Mouse (Mus musculus) G1E (cell line): ENCODE measurements around the gene Ugt8a. TPM values are rescaled to one million over a fixed set of nuclear protein-coding genes. Genes with fewer than 3 reads are reported as not detected.

ENCODE experiments used
- ATAC-seq: 2 replicates; pipeline ENCODE4 v1.8.0; 2016; ENCODE audit warnings: mild to moderate bottlenecking; ENCODE audit not compliant: insufficient number of reproducible peaks, poor library complexity, low FRiP score, severe bottlenecking; ENCODE audit errors: extremely low read depth
- DNase-seq: peaks from one replicate; pipeline ENCODE4 v3.0.0; 2012; ENCODE audit warnings: low spot score
- H3K27me3 ChIP-seq: 2 replicates; pipeline ENCODE4 v1.6.1; 2012; ENCODE audit warnings: mild to moderate bottlenecking, low read length, inconsistent platforms; ENCODE audit not compliant: insufficient read depth
- H3K36me3 ChIP-seq: replicated peaks from 2 replicates; pipeline ENCODE3; 2012; ENCODE audit warnings: mild to moderate bottlenecking, inconsistent platforms
- H3K4me1 ChIP-seq: 2 replicates; pipeline ENCODE4 v1.6.1; 2012; ENCODE audit warnings: low read depth, low read length, inconsistent platforms, mixed read lengths; ENCODE audit not compliant: insufficient read depth
- H3K4me3 ChIP-seq: 2 replicates; pipeline ENCODE4 v1.5.1; 2012; ENCODE audit warnings: low read depth, mild to moderate bottlenecking, inconsistent platforms, low read length, moderate library complexity, mixed read lengths
- H3K9me3 ChIP-seq: replicated peaks from 2 replicates; pipeline ENCODE4 v1.6.1; 2012; ENCODE audit warnings: inconsistent platforms
- CTCF ChIP-seq: IDR thresholded peaks from 2 replicates; pipeline ENCODE4 v1.5.1; 2012; ENCODE audit warnings: low read depth, low read length, inconsistent platforms, mixed read lengths
- GATA1 ChIP-seq: IDR thresholded peaks from 2 replicates; pipeline ENCODE4 v1.6.1; 2012; ENCODE audit warnings: borderline replicate concordance, low read length, inconsistent platforms, mixed read lengths
- GATA2 ChIP-seq: IDR thresholded peaks from 2 replicates; pipeline ENCODE4 v1.6.1; 2012; ENCODE audit warnings: low read depth, low read length, inconsistent platforms, borderline replicate concordance
- POLR2AphosphoS5 ChIP-seq: IDR thresholded peaks from 2 replicates; pipeline ENCODE4 v1.6.1; 2012; ENCODE audit warnings: low read depth, low read length, inconsistent platforms; ENCODE audit not compliant: insufficient replicate concordance
- TAL1 ChIP-seq: conservative IDR thresholded peaks from 2 replicates; pipeline ENCODE4 v1.6.1; 2012; ENCODE audit warnings: low read depth, low read length, inconsistent platforms, mixed read lengths
- polyA plus RNA-seq: library from polyadenylated mRNA; stranded (reverse); fragments of >175 nt; gene quantifications from 2 replicates; pipeline ENCODE4 v1.2.3, GENCODE M21; 2012
- total RNA-seq, 2 experiments: library from RNA; stranded (forward) in 1 of 2; stranded (reverse) in 1 of 2; fragments of 200-1000 nt in 1 of 2; fragments of >200 nt in 1 of 2; fragmentation: Nextera tagmentation in 1 of 2; gene quantifications; 2 replicates each; pipeline ENCODE4 v1.2.3; 2014 to 2017

Ugt8a gene
- total and polyA plus RNA-seq, 3 experiments: 0.05 TPM; not detected in 2

GRCm38 (mm10) chr3:125883009-125883408 is 55.4 kb downstream of the Ugt8a start:
- Histone ChIP-seq H3K27me3 (no peaks in the 10 kb centered on the region), H3K4me3 (no peak overlapping the region), H3K9me3 (no peaks in the 10 kb centered on the region), H3K36me3 (no peaks in the 10 kb centered on the region), H3K4me1 (no peaks in the 10 kb centered on the region)
- no peak for DNase-seq
- no peak for TF ChIP-seq TAL1
- TF ChIP-seq POLR2AphosphoS5: no peak
- TF ChIP-seq GATA1: no peak
- TF ChIP-seq GATA2: no peak
- TF ChIP-seq CTCF: no peak
- ATAC-seq: no peak

GRCm38 (mm10) chr3:125881835-125882234 is 56.6 kb downstream of the Ugt8a start:
- no peak for ATAC-seq
- no peak for DNase-seq
- Histone ChIP-seq H3K4me3 (no peak overlapping the region), H3K9me3 (no peaks in the 10 kb centered on the region), H3K36me3 (no peaks in the 10 kb centered on the region), H3K27me3 (no peaks in the 10 kb centered on the region), H3K4me1 (no peaks in the 10 kb centered on the region)
- no peak for TF ChIP-seq GATA1
- TF ChIP-seq TAL1: no peak
- no peak for TF ChIP-seq CTCF
- TF ChIP-seq POLR2AphosphoS5: no peak
- TF ChIP-seq GATA2: no peak

GRCm38 (mm10) chr3:125874371-125874770 is 64.0 kb downstream of the Ugt8a start:
- Histone ChIP-seq H3K4me1 (no peaks in the 10 kb centered on the region), H3K36me3 (no peaks in the 10 kb centered on the region), H3K27me3 (no peaks in the 10 kb centered on the region), H3K9me3 (no peaks in the 10 kb centered on the region), H3K4me3 (no peak overlapping the region)
- no peak for ATAC-seq
- TF ChIP-seq GATA2 (no peak), POLR2AphosphoS5 (no peak), TAL1 (no peak), CTCF (no peak), GATA1 (no peak)
- no peak for DNase-seq

GRCm38 (mm10) chr3:125869873-125870272 is 68.5 kb downstream of the Ugt8a start:
- H3K9me3 ChIP-seq: no peaks in the 10 kb centered on the region
- no peak for ATAC-seq
- H3K27me3 ChIP-seq: no peaks in the 10 kb centered on the region
- TF ChIP-seq GATA2 (no peak), GATA1 (no peak), POLR2AphosphoS5 (no peak), CTCF (no peak), TAL1 (no peak)
- no peaks in the 10 kb centered on the region for H3K36me3 ChIP-seq
- no peaks in the 10 kb centered on the region for H3K4me1 ChIP-seq
- DNase-seq: no peak
- H3K4me3 ChIP-seq: no peak overlapping the region

- Histone ChIP-seq H3K4me3 (no peak overlapping the region), H3K36me3 (no peaks in the 10 kb centered on the region), H3K27me3 (no peaks in the 10 kb centered on the region), H3K4me1 (no peaks in the 10 kb centered on the region), H3K9me3 (no peaks in the 10 kb centered on the region)
- no peak for ATAC-seq
- DNase-seq: no peak
- TF ChIP-seq POLR2AphosphoS5 (no peak), GATA1 (no peak), TAL1 (no peak), GATA2 (no peak), CTCF (no peak)
Measured at GRCm38 (mm10) chr3:125861601-125862000, 76.8 kb downstream of the Ugt8a start.

- no peak for ATAC-seq
- no peak for DNase-seq
Measured at GRCm38 (mm10) chr3:125849163-125849872, 89.1 kb downstream of the Ugt8a start.

More at GRCm38 (mm10) chr3:125849163-125849872, 89.1 kb downstream of the Ugt8a start:
- no peaks in the 10 kb centered on the region for H3K4me1 ChIP-seq
- H3K4me3 ChIP-seq: no peak overlapping the region
- no peaks in the 10 kb centered on the region for H3K36me3 ChIP-seq
- H3K9me3 ChIP-seq: 0 out of 2 replicates have a peak, but pooled peaks cover 2% of the 10 kb centered on the region
- TF ChIP-seq TAL1 (no peak), POLR2AphosphoS5 (no peak), CTCF (no peak), GATA1 (no peak), GATA2 (no peak)
- no peaks in the 10 kb centered on the region for H3K27me3 ChIP-seq
